Mouse (Mus musculus) heart, postnatal 0 days (tissue): ENCODE measurements around the gene Tle3.

Source experiments
- CTCF ChIP-seq: IDR thresholded peaks from 2 replicates; pipeline ENCODE4 v1.5.1; 2016; ENCODE audit warnings: antibody characterized with exemption, control low read depth, low read depth
- EP300 ChIP-seq: IDR thresholded peaks from 2 replicates; pipeline ENCODE4 v1.6.1; 2016; ENCODE audit warnings: antibody characterized with exemption, low read depth

- TF ChIP-seq CTCF, result no peak
- TF ChIP-seq EP300, result no peak
Measured at GRCm38 (mm10) chr9:61404998-61405621, 32.9 kb downstream of the Tle3 start.
